Mouse (Mus musculus) right cerebral cortex, postnatal 14 days (tissue): Measurements from ENCODE around the gene 2610008E11Rik.
"Not testable (repeated sequence)": the region's sequence is repeated elsewhere in the genome, so short reads cannot be mapped to it uniquely, and the experiment has no call there.

ENCODE experiments used
- DNase-seq: peaks from one replicate; pipeline ENCODE4 v3.0.0; 2022

Gene 2610008E11Rik

GRCm38 (mm10) chr10:79097161-79097754 lies at the start of gene 2610008E11Rik:
TSS of gene 2610008E11Rik (minus strand) at chr10:79097600.
- peak; percentile 90 for DNase-seq

- peak; percentile 56 for DNase-seq
Measured at GRCm38 (mm10) chr10:79116125-79116849, 18.9 kb upstream of the 2610008E11Rik start.

DNA sequence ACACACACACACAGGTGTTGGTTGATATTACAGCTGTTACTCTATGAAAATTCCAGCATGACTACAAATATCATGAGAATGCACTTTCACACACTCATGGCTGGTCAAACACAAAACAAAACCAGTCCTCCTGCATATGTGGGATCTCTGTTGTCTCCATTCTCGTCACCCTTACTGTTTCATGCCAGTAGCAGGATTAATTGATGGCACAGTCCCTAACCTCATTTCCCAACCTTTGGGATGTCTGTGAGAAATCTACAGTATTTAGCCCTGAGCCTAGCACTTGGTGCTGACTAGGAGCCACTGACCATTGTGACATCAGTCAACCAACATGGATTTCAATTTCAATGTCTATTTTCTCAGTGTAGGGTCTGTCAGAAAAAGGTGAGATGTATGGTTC lies 17.7 kb upstream of the 2610008E11Rik start:
- DNase-seq, result no peak

DNA sequence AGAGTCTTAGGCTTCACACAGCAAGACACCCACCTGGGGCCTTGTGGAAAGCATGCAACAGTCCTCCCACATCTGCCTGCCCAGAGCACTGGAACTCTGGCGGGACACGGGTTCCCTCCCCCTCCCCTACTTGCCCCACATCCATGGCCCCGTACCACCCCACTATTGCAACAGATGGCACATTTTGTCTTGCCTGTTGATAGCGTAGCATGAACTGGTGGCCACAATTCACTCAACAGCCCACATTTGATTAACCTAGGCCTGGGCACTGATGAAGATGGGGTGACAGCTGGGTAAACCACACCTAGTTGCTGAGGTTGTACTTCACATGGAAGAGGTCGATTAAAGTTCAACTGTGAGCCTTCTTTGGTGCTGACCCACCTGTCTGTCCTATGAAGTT lies 13.1 kb upstream of the 2610008E11Rik start:
- DNase-seq, result no peak

- DNase-seq, result no peak
Measured at GRCm38 (mm10) chr10:79109156-79109555, 11.8 kb upstream of the 2610008E11Rik start.

- DNase-seq, result no peak
Measured at GRCm38 (mm10) chr10:79107531-79107930, 10.1 kb upstream of the 2610008E11Rik start.

GRCm38 (mm10) chr10:79106325-79107282 lies 9.2 kb upstream of the 2610008E11Rik start:
- no peak for DNase-seq

GRCm38 (mm10) chr10:79096706-79097105 lies 694 bp downstream of the 2610008E11Rik start:
- DNase-seq, result no peak

- no peak for DNase-seq
Measured at GRCm38 (mm10) chr10:79091731-79092130, 5.7 kb downstream of the 2610008E11Rik start.

GRCm38 (mm10) chr10:79089000-79089399 lies 8.4 kb downstream of the 2610008E11Rik start:
- no peak for DNase-seq

DNA sequence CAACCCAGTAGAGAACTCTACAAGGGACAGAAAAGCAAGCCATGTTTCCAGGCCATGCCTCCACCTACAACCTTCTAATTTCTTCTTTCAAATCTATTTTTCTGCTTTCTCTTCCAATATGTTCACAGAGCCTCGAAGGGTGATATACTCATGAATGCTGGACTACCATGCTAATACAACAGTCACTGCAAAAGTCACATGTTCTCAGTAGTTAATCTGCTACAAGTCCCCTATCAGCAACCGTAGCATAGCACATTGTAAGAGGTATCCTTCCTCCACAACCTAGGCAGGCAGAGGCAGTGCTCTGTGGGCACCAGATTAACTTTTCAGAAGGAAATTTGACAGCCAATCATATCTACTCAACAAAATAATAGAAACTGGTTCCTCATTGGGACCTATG lies 10.8 kb downstream of the 2610008E11Rik start:
- DNase-seq, result no peak

DNA sequence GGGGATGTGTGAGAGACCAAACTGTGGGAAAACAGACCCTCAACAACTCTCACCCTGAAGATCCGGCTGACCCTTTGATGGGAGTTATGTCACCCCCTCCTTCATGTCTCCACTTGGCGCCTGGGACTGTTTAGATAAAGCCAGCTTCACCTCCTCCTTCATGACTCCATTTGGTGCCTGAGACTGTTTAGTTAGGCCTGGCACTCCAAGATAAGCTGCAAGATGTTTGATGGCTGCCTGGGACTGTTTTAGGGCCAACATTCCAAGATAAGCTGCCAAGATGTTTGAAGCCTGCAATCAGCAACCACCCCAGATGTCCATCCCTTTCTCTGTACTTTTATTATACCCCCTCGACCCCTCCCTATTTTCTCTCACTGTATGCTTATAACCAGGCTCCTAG lies 40.0 kb downstream of the 2610008E11Rik start:
- DNase-seq, result not testable (repeated sequence)

- not testable (repeated sequence) for DNase-seq
Measured at GRCm38 (mm10) chr10:79042457-79042856, 54.9 kb downstream of the 2610008E11Rik start.

DNA sequence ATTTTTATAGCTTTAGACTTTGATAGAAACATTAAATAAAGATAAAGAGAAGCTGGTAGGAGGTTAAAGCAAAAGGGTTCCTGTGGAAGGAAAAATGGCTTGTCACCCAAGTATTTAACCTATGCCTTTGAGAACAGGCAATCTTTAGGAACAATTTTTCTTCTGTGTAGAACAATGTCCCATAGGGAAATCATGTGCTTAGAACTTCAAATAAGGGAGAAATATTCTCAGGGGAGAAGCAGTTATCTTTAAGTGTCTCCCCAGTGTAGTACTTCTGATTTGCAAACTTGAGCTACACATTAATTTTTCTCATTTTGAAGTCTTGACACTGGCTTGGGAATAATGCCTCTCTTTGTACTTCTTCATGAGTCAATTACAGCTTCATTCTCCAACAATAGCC lies 69.0 kb downstream of the 2610008E11Rik start, which contains the start of gene Olfr57:
Gene Olfr57 (plus strand): TSS at position 301 of the 400 bp plus-strand sequence.
- DNase-seq, result no peak
